Mouse (Mus musculus) liver, embryonic 13.5 days (tissue): ENCODE data around the gene Gm10337. TPM values are rescaled to one million over a fixed set of nuclear protein-coding genes. Genes with fewer than 3 reads are reported as not detected.

Experiments used
- ATAC-seq: fragments of 200-750 bp; cut with Nextera tagmentation; 2 replicates; pipeline ENCODE4 v1.8.0; 2017; ENCODE audit warnings: low read depth, mild to moderate bottlenecking, moderate number of reproducible peaks, moderate library complexity
- DNase-seq: peaks from one replicate; pipeline ENCODE4 v3.0.0; 2022
- H3K27ac ChIP-seq: fragments of 300-500 bp; sonication (generic); 2 replicates; pipeline ENCODE4 v1.5.1; 2015; ENCODE audit warnings: moderate library complexity, mild to moderate bottlenecking, inconsistent platforms
- H3K27me3 ChIP-seq: fragments of 300-500 bp; sonication (generic); 2 replicates; pipeline ENCODE4 v1.6.1; 2015; ENCODE audit warnings: mild to moderate bottlenecking, inconsistent platforms
- H3K36me3 ChIP-seq: fragments of 300-500 bp; sonication (generic); 2 replicates; pipeline ENCODE4 v1.6.1; 2015; ENCODE audit warnings: mild to moderate bottlenecking, inconsistent platforms
- H3K4me1 ChIP-seq: fragments of 300-500 bp; sonication (generic); replicated peaks from 2 replicates; pipeline ENCODE4 v1.6.1; 2015; ENCODE audit warnings: inconsistent platforms
- H3K4me2 ChIP-seq: fragments of 300-500 bp; sonication (generic); 2 replicates; pipeline ENCODE4 v1.6.1; 2015; ENCODE audit warnings: inconsistent platforms, mild to moderate bottlenecking, moderate library complexity
- H3K4me3 ChIP-seq: fragments of 300-500 bp; sonication (generic); replicated peaks from 2 replicates; pipeline ENCODE4 v1.5.1; 2015; ENCODE audit warnings: mild to moderate bottlenecking, inconsistent platforms
- H3K9ac ChIP-seq: fragments of 300-500 bp; sonication (generic); 2 replicates; pipeline ENCODE4 v1.6.1; 2015; ENCODE audit warnings: mild to moderate bottlenecking, inconsistent platforms
- H3K9me3 ChIP-seq: fragments of 300-500 bp; sonication (generic); replicated peaks from 2 replicates; pipeline ENCODE4 v1.6.1; 2016; ENCODE audit warnings: inconsistent platforms
- WGBS: fragments of 180-500 bp; shearing (Covaris S2); methylation state at CpG from one replicate; pipeline ENCODE4 v1.1.7; 2015; ENCODE audit not compliant: insufficient replicate concordance; 5-methylcytosine and 5-hydroxymethylcytosine counted together
- polyA plus RNA-seq: library from polyadenylated mRNA; unstranded; fragments of >200 nt; fragmentation: Nextera tagmentation; extraction: Ambion mirVana; gene quantifications from 2 replicates; pipeline ENCODE4 v1.2.1, GENCODE M21; 2015

Gene Gm10337
- polyA plus RNA-seq, 1 experiment from 2014 or later: not detected

DNA sequence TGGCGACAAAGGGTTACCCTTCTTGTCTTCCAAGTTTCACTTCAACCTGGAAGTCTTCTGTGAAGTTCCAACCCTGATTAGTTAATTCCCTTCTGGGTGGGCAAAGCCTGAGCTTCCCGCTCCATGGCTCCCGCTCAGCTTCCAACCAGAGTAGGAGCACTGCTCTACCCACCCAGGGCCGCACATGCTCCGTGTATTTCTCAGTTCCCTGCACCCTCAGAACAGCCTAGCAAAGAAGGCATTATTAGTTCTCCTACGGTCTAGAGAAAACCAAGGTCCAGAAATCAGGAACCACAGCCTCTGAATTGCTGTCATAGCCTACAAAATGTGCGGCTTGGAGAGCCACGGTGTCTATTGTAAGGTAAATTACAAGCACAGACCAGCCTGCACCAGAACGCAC lies 6.6 kb downstream of the Gm10337 start:
- H3K9me3 ChIP-seq: no peaks in the 10 kb centered on the region
- DNase-seq (no peak), ATAC-seq (no peak; the same call in 1 of the 2 replicates)
- H3K4me2 ChIP-seq: peak overlapping the region; percentile 97
- 13% methylated on average over 9 of the region's 9 CpGs for WGBS
- H3K27me3 ChIP-seq: peaks cover 22% of the 10 kb centered on the region
- peaks cover 45% of the 10 kb centered on the region for H3K4me1 ChIP-seq
- peak overlapping the region; percentile 68 for H3K4me3 ChIP-seq
- H3K36me3 ChIP-seq: peaks cover under 1% of the 10 kb centered on the region; the same call in 1 of the 2 replicates
- peak overlapping the region; percentile 70 for H3K9ac ChIP-seq
- H3K27ac ChIP-seq: peak overlapping the region; percentile 50; the same call in 1 of the 2 replicates

DNA sequence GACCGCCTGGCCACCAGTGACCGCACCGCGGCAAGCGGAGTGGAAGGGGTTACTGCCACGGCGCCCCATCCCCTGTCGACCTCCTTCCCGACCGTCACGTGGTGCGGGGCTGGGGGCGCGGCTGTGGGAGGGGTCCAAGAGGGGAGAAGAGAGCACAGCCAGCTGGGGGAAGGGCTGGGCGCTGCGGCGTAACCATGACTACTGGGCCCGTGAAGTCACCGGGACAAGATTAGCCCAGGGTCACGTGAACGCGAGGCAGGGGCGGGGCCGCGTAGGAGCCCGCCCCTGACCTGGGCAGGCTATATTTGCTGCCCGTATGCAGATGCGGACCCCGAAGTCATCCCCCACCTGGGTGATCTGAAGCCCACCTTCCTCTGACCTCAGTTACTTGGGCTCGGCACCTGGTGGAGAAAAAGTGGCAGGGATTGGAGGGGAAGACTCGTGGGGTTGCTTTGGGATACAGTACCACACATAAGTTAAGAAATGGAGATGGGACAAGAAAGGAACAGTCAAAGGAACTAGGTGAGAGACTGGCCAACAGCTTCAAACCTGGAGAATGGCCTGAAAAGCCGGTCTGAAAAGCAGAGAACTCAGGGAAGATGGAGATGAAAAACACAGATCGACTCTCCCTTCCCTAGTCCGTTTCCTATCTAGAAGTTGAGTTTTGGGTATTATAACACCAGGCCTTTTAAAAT lies 7.2 kb downstream of the Gm10337 start:
- peak overlapping the region; percentile 70 for H3K9ac ChIP-seq
- DNase-seq (peak; percentile 78), ATAC-seq (peak; percentile 87)
- peaks cover 22% of the 10 kb centered on the region for H3K27me3 ChIP-seq
- peak overlapping the region; percentile 50; the same call in 1 of the 2 replicates for H3K27ac ChIP-seq
- H3K4me3 ChIP-seq: peak overlapping the region; percentile 68
- H3K4me2 ChIP-seq: peak overlapping the region; percentile 97
- H3K4me1 ChIP-seq: peaks cover 39% of the 10 kb centered on the region
- 4% methylated on average over 33 of the region's 34 CpGs for WGBS
- H3K9me3 ChIP-seq: no peaks in the 10 kb centered on the region
- no peaks in the 10 kb centered on the region for H3K36me3 ChIP-seq

DNA sequence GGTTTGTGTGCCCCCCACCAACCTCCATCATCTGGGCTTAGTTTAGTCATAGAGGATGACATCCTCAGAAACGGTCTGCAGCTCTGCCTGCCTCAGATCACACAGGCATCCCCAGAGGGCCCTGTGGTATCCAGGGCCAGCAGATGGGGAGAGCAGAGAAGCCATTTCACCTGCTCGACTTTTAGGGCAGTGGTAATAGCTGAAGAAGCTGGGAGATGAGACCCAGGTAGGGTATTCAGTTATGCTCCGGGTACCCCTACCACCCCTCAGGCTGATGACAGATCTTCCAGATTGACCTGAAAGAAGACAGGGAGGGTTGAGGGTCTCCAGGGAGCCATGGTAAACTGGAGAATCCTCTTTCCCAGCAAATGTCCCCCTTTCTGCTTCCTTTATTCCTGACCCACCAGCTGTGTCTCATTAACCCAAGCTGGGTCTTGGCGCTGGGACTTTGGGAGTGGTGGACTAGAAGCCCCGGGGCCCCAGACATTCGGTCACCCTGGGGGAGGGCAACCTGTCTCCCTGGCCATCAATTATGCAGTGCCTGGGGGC lies 7.8 kb downstream of the Gm10337 start:
- ATAC-seq (0 out of 2 replicates have a peak, but pooled peaks have one; percentile 16), DNase-seq (no peak)
- H3K4me1 ChIP-seq: peaks cover 39% of the 10 kb centered on the region
- peak overlapping the region; percentile 97 for H3K4me2 ChIP-seq
- WGBS: 42% methylated on average over 6 of the region's 6 CpGs
- 0 out of 2 replicates have a peak overlapping the region, but pooled peaks have one; percentile 68 for H3K4me3 ChIP-seq
- H3K9ac ChIP-seq: no peak overlapping the region; the same call in 1 of the 2 replicates
- H3K9me3 ChIP-seq: no peaks in the 10 kb centered on the region
- no peaks in the 10 kb centered on the region for H3K36me3 ChIP-seq
- H3K27ac ChIP-seq: no peak overlapping the region
- H3K27me3 ChIP-seq: peaks cover 25% of the 10 kb centered on the region

DNA sequence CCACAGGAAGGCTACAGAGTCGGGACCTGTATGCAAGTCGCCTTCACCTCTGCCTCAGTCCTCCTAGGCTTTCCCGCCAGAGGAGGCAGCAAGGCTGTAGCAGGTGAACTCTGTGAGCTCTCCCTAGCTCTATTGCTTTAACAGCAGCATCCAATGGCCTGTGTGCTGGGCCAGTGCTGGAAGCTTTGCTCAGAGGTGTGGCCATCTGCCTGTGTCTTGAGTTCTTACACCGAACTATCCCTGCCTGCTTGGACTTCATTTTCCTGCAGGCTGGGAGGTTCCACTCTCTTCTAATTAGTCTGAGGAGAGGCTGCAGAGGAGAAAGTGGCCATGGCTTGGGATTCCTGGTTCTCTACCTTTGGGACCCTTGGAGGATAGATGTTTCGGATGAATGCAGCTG lies 8.5 kb downstream of the Gm10337 start:
- no peak for ATAC-seq
- no peak overlapping the region for H3K4me3 ChIP-seq
- no peak overlapping the region for H3K27ac ChIP-seq

DNA sequence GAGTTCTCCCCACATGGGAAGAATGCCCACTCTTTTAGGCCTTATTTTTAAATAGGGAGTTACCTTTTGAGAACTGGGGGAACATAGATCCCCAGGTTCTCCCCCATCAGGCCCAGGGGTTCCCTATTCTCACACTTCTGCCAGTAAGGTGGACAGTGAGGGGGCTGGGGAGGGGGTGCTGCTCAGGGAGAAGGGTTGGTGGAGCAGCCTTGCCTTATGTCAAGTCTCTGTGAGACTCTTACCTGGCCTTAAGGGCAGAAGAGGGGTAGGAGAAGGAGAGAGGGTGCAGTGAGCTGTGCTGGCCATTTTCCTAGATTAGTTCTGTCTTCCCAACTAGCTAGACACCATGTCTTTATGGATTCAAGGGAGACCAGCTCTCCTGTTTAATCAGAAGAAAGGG lies 8.9 kb downstream of the Gm10337 start:
- Histone ChIP-seq H3K9ac (no peak overlapping the region), H3K4me1 (peaks cover 44% of the 10 kb centered on the region), H3K27ac (no peak overlapping the region), H3K36me3 (no peaks in the 10 kb centered on the region), H3K4me2 (no peak overlapping the region), H3K27me3 (peaks cover 26% of the 10 kb centered on the region), H3K9me3 (no peaks in the 10 kb centered on the region), H3K4me3 (no peak overlapping the region)
- no peak for DNase-seq
- no peak for ATAC-seq

More for the DNA sequence above, 8.5 kb downstream of the Gm10337 start:
- no peaks in the 10 kb centered on the region for H3K36me3 ChIP-seq
- H3K9ac ChIP-seq: no peak overlapping the region
- WGBS: 60% methylated on average over 5 of the region's 5 CpGs
- H3K4me2 ChIP-seq: no peak overlapping the region
- peaks cover 40% of the 10 kb centered on the region for H3K4me1 ChIP-seq
- H3K27me3 ChIP-seq: peaks cover 26% of the 10 kb centered on the region
- no peak for DNase-seq
- H3K9me3 ChIP-seq: no peaks in the 10 kb centered on the region

DNA sequence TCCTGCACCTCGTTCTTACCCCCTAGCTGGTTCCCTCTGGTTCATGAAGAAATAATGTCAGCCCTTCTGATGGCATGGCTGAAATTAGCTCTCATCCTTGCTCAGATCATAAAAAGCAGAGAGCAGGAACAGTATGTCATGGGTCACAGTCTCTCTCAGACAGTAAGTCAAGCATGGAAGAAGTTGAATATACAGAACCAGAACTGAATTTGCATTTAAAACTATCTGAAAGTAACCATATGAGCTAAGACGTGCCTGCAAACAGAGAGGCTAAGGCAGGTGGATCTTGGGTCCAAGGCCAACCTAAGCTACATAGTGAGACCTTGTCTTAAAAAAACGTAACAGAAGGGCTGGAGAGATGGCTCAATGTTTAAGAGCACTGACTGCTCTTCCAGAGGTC lies 9.5 kb downstream of the Gm10337 start:
- peaks cover 44% of the 10 kb centered on the region for H3K4me1 ChIP-seq
- H3K4me3 ChIP-seq: no peak overlapping the region
- no peaks in the 10 kb centered on the region for H3K36me3 ChIP-seq
- ATAC-seq (no peak), DNase-seq (no peak)
- H3K4me2 ChIP-seq: no peak overlapping the region
- H3K27me3 ChIP-seq: peaks cover 26% of the 10 kb centered on the region
- no peaks in the 10 kb centered on the region for H3K9me3 ChIP-seq
- no peak overlapping the region for H3K27ac ChIP-seq
- H3K9ac ChIP-seq: no peak overlapping the region
- 54% methylated on average over 3 of the region's 3 CpGs for WGBS

DNA sequence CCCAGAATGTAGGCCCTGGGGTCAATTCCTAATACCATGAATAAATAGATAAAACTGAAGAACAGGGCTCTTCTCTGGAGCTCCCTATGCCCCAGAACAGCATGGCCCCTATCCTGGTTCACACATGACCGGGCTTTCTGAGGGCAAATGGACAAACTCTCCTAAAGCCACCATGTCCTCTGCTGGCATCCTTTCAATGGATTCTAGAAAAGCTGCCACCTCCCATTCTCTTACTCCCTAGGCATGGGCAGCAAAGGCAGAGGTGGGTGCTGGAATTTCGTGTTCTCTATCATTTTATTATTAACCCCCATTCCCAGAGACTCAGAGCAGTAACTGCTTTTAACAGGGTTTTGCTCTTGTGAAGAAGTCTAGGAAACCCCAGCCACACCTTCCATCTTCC lies 11.7 kb downstream of the Gm10337 start:
- peaks cover 50% of the 10 kb centered on the region for H3K4me1 ChIP-seq
- H3K27ac ChIP-seq: no peak overlapping the region
- WGBS: 58% methylated on average over 2 of the region's 2 CpGs
- H3K9me3 ChIP-seq: no peaks in the 10 kb centered on the region
- ATAC-seq (no peak), DNase-seq (no peak)
- H3K36me3 ChIP-seq: no peaks in the 10 kb centered on the region
- H3K27me3 ChIP-seq: peaks cover 20% of the 10 kb centered on the region; the same call in 1 of the 2 replicates
- H3K9ac ChIP-seq: no peak overlapping the region
- no peak overlapping the region for H3K4me3 ChIP-seq
- H3K4me2 ChIP-seq: no peak overlapping the region

DNA sequence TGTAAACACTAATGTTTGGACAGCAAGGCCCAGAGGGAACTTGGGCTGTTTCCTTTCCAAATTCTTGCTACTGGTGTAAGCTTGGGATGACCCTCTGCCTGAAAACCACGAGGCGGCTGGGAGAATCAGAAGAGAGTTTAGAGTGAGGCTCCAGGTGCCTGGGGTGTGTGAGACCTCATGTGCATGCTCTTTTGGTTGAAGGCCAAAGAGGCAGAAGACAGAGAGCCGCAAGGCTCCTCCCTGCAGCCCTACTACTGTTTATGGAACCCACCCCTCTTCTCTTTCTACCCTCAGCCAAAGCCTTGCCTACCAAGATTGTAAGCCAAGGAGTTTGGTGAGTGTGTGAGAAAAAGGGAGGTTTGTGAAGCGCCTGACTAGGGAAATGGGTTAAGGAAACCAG lies 12.3 kb downstream of the Gm10337 start:
- DNase-seq: no peak
- H3K9ac ChIP-seq: peak overlapping the region; percentile 75
- no peaks in the 10 kb centered on the region for H3K9me3 ChIP-seq
- 59% methylated on average over 4 of the region's 4 CpGs for WGBS
- H3K36me3 ChIP-seq: peaks cover 2% of the 10 kb centered on the region; the same call in 1 of the 2 replicates
- H3K27ac ChIP-seq: no peak overlapping the region
- peaks cover 50% of the 10 kb centered on the region for H3K4me1 ChIP-seq
- ATAC-seq: no peak
- H3K27me3 ChIP-seq: peaks cover 16% of the 10 kb centered on the region; the same call in 1 of the 2 replicates
- H3K4me2 ChIP-seq: peak overlapping the region; percentile 98
- H3K4me3 ChIP-seq: peak overlapping the region; percentile 81; the same call in 1 of the 2 replicates

DNA sequence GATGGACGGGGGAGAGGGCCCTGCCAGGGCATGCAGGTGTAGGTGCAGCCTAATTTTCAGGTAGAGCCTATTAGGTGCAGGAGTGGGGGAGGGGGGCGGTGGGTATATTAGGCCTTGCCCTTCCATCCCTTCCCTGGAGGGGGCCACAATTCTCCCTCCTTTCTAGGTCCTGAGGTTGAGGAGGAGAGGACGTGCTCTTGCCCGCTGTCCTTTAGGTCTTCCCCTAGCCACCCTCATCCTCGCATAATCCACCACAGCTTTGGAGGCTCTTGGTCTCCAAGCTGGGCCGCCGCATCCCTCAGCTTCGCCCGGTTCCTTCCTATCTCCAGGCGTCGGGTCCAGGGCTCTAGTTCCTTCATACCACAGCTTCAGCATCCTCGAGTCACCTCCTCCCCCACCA lies 12.8 kb downstream of the Gm10337 start:
- Histone ChIP-seq H3K36me3 (peaks cover 7% of the 10 kb centered on the region; the same call in 1 of the 2 replicates), H3K27ac (no peak overlapping the region), H3K27me3 (peaks cover 15% of the 10 kb centered on the region; the same call in 1 of the 2 replicates), H3K9ac (peak overlapping the region; percentile 75), H3K4me3 (peak overlapping the region; percentile 81), H3K4me1 (peaks cover 50% of the 10 kb centered on the region), H3K4me2 (peak overlapping the region; percentile 98), H3K9me3 (no peaks in the 10 kb centered on the region)
- ATAC-seq (no peak), DNase-seq (no peak)
- WGBS: 11% methylated on average over 12 of the region's 12 CpGs

DNA sequence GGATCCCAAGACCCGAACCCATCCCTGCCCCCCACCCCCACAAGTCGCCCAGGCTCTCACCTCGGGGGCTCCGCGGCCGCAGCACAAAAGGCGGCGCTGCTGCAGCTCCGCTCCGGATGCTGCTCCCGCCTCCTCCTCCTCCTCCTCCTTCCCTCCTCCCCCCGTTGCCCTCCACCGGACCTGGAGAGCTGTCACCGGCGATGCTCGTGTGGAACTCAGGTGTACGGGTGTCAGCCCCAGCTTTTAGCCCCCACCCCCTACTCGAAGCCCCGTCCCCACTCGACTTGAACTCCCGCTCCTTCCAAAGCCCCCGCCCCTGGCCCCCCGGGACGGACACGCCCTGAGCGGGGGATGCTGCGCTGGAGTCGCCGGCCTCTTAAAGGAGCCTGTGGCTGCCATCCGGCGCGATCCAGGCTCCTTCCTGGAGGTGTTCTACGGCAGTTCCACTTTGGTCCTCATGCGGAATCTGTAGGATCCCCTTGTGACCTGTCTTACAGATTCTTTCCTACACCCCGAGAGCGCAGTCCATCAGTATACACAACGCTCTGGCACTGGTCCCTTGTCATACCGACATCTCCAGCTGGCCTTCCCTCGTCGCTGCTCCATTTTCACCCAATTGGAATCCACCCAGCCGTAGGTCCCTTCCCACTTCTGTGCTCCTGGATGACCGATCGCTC lies 13.3 kb downstream of the Gm10337 start, which contains the start of gene Map3k12:
Gene Map3k12 (minus strand): TSS at position 337 of the 677 bp plus-strand sequence.
- ATAC-seq (no peak), DNase-seq (peak; percentile 47)
- no peaks in the 10 kb centered on the region for H3K9me3 ChIP-seq
- H3K27me3 ChIP-seq: peaks cover 9% of the 10 kb centered on the region; the same call in 1 of the 2 replicates
- WGBS: 1% methylated on average over 43 of the region's 43 CpGs
- H3K4me3 ChIP-seq: peak within 1 kb of the TSS; percentile 81
- H3K27ac ChIP-seq: peak within 1 kb of the TSS; percentile 85
- peak within 1 kb of the TSS; percentile 98 for H3K4me2 ChIP-seq
- H3K36me3 ChIP-seq: peaks cover 13% of the 10 kb centered on the region
- H3K4me1 ChIP-seq: peaks cover 51% of the 10 kb centered on the region
- H3K9ac ChIP-seq: peak within 1 kb of the TSS; percentile 75

DNA sequence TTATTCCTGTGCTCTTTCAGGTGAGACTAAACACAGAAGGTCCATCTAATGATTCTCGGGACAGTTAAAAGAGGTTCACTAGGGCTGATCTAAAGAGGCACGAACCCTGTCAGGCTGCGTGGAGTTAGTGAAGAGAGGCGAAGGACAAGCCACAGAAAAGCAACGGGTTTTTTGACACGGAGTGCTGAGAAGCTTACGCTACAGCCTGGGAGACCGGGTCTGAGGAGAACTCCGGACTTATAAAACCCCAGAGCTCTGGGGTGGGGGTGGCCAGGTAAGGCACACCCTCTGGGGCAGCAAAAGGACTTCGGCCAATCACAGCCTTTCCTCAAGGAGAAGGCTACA lies 14.1 kb downstream of the Gm10337 start:
- Histone ChIP-seq H3K27ac (peak overlapping the region; percentile 85), H3K4me2 (peak overlapping the region; percentile 98), H3K9me3 (no peaks in the 10 kb centered on the region), H3K9ac (peak overlapping the region; percentile 75), H3K4me3 (peak overlapping the region; percentile 81), H3K36me3 (peaks cover 21% of the 10 kb centered on the region), H3K27me3 (peaks cover 5% of the 10 kb centered on the region; the same call in 1 of the 2 replicates), H3K4me1 (peaks cover 51% of the 10 kb centered on the region)
- ATAC-seq (no peak), DNase-seq (no peak)
- 1% methylated on average over 10 of the region's 10 CpGs for WGBS
